Mouse (Mus musculus) CH12.LX (cell line): ENCODE measurements around the gene Kitl.

Experiments used
- CTCF ChIP-seq, 2 experiments: IDR thresholded peaks in 1 of 2; conservative IDR thresholded peaks in 1 of 2; 2 replicates each; pipeline ENCODE4 v1.5.1; 2011 to 2012; ENCODE audit warnings: low read depth in 2 of 2, low read length in 2 of 2, improper control_type of control experiment in 1 of 2, inconsistent platforms in 1 of 2, mild to moderate bottlenecking in 1 of 2, moderate library complexity in 1 of 2
- ZKSCAN1 ChIP-seq: IDR thresholded peaks from 2 replicates; pipeline ENCODE4 v1.6.1; 2012; ENCODE audit warnings: low read depth, inconsistent platforms, low read length, improper control_type of control experiment, borderline replicate concordance

DNA sequence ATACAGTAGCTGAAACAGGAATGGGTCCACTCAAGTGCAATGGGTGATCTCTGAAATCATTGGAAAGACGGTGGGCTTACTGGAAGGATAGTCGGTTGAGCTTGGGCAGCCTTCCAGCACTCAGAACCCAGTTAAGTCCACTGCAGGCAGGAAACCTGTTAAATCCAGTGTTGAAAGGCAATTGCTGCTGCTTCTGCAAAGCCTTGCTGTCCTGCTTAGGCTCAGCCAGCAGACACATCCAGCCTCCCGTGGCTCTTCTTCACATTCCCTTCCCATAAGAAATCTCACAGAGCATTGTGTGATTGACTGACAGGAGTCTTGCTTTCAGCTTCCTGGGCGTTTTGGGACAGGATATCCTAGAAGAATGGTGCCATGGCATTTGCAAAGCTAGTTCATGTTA is 20.6 kb downstream of the Kitl start:
- no peak for TF ChIP-seq CTCF (conservative IDR thresholded peaks at IDR 0.05 in 1 of 2, IDR thresholded peaks at IDR 0.05 in 1 of 2; ENCODE audit: low read depth in 2 of 2, low read length in 2 of 2)
- no peak for TF ChIP-seq ZKSCAN1
